Mouse (Mus musculus) adrenal gland, postnatal 4 days (tissue): ENCODE data around the gene Fkbp9. TPM values are rescaled to one million over a fixed set of nuclear protein-coding genes. Genes with fewer than 3 reads are reported as not detected.
A peak's percentile ranks its signal among the peaks of the same experiment; 100 is the strongest.

Experiments
- DNase-seq, 2 experiments: peaks; one replicate each; pipeline ENCODE4 v3.0.0; 2021 to 2022; ENCODE audit warnings: low spot score in 2 of 2, mixed read lengths in 2 of 2
- total RNA-seq, 2 experiments: library from RNA; stranded (reverse); gene quantifications; 2 replicates each; pipeline ENCODE4 v1.2.3; 2021

Fkbp9 gene
- total RNA-seq, 2 experiments from 2014 or later, result 108 to 112 TPM

- no peak for DNase-seq
Measured at GRCm38 (mm10) chr6:56903831-56904230, 72.0 kb downstream of the Fkbp9 start.

DNA sequence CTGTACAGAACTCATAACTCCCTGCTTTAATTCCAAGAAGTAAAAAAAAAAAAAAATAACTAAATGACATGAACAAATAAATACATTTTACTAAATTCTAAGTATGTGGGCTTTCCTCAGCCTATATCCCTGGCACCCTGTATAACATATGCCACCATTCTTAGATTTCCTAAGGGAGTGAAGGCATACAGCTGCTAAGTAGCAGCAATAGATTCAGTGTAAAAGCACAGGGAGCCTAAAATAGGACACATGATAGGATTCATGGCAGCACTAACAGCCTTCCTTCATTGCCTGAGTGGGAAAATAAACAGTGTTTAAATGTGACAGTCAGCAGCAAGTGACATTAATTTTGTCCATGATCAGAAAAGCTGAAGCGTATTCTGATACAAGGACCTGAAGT lies 72.5 kb downstream of the Fkbp9 start:
- no peak for DNase-seq

DNA sequence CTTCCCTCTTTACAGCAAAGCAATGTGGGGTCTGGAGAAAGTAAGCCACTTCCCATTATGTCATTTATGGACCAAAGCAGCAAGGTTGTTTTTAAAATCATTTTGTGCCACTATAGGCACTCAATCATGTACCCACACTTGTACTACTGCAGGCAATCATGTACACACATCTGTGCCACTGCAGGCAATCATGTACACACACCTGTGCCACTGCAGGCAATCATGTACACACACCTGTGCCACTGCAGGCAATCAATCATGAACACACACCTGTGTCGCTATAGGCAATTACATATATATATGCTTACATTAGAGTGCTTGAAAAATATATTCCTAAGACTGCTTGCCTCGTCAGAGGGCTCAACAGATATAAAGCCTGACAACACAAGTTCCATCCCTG lies 73.1 kb downstream of the Fkbp9 start:
- no peak for DNase-seq

- no peak for DNase-seq
Measured at GRCm38 (mm10) chr6:56905486-56905885, 73.6 kb downstream of the Fkbp9 start.

DNA sequence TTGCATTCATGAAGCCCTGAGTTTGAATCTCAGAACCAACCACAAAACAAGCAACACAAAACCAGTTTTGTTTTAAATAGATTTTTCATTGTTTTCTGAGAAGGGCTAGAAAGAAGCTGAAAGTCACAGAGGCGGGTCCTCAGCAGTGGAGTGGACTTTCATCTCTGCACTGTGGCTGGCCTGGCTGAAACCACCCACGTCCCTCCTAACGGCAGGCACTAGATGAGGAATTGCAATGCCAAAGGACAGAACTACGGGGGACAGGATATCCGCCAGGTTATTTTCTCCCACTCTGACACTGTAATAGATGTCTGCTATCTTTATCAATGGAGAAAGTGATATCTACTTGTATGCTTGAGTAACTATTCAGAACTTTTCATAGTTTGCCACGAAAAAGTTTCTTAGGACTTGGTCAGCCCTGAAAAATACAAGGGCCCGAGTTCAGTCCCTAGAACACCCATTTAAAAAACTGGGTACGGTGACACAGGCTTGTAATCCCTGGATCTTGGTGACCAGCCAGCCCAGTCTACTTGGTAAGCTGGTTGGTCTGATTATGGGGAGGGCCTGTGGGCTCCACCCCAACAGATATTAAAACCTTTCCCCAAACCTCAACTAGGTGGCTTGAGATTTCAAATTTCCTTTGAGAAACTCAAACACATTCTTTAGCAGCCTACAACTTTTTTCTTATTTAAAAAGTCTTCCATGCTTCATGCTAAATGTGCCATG lies 74.4 kb downstream of the Fkbp9 start:
- DNase-seq, result no peak

- no peak for DNase-seq
Measured at GRCm38 (mm10) chr6:56907973-56908372, 76.1 kb downstream of the Fkbp9 start.

- DNase-seq, result no peak
Measured at GRCm38 (mm10) chr6:56908397-56908796, 76.5 kb downstream of the Fkbp9 start.

- peak in 1 of 2 experiments; percentile 26 for DNase-seq
Measured at GRCm38 (mm10) chr6:56908912-56909311, 77.1 kb downstream of the Fkbp9 start.

GRCm38 (mm10) chr6:56910910-56911309 lies 79.1 kb downstream of the Fkbp9 start:
- DNase-seq, result no peak

DNA sequence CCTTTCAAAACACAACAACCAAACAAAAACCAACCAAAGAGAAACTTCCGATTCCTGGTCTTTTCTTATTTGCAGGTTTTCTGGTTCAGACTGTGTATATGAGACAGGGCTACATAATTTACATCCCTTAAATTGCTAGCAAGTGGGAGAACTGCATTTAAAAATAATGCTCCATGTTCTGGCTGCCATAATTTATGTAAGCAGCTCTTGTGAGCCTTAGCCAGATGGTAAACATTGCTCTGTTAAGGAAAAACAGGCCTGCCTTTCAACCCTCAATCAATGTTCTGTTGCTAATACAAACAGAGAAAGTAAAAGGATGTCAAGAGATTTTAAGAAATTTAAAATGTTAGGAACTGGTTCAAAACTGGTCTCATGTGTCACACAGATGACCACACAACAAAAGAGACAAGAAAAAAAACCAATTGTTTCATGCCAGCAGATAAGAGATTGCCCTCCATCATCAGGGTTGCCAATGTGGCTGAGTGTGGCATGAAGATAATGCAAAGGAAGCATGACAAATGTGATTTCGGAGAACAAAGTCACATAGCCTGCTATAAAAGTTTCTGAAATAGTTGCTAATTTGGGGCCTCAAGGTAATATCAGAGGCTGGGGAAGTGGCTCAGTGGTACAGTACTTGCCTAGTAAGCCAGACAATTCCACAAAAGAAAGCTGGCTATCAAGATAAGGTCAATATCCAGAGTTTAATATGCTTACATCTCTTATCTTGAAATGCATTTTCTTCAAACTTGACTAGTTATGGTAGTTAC lies 81.4 kb downstream of the Fkbp9 start:
- DNase-seq, result no peak

- DNase-seq, result no peak
Measured at GRCm38 (mm10) chr6:56916279-56916678, 84.4 kb downstream of the Fkbp9 start.

- no peak for DNase-seq
Measured at GRCm38 (mm10) chr6:56917578-56918368, 85.9 kb downstream of the Fkbp9 start.

GRCm38 (mm10) chr6:56919330-56920044 lies 87.6 kb downstream of the Fkbp9 start:
- DNase-seq, result no peak

GRCm38 (mm10) chr6:56920222-56921092 lies 88.6 kb downstream of the Fkbp9 start:
- DNase-seq, result no peak

DNA sequence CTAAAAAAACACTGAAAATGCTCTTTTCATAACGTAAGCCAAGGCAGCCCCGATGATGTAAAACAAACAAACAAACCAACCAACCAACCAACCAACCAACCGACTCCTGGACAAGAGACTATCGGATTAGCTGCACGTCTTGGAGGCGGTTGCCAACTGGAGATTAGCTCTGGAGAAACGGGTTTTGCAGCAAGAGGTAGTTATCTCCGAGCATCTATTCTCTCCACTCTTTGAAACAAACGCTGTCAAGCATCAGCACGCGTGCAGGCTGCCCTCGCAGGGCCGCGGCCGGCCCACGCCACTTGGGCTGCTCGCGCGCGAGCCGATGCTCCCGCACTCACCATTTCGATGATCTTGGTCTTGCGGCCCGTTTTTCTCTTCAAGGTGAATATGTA lies 91.5 kb downstream of the Fkbp9 start:
- no peak for DNase-seq

DNA sequence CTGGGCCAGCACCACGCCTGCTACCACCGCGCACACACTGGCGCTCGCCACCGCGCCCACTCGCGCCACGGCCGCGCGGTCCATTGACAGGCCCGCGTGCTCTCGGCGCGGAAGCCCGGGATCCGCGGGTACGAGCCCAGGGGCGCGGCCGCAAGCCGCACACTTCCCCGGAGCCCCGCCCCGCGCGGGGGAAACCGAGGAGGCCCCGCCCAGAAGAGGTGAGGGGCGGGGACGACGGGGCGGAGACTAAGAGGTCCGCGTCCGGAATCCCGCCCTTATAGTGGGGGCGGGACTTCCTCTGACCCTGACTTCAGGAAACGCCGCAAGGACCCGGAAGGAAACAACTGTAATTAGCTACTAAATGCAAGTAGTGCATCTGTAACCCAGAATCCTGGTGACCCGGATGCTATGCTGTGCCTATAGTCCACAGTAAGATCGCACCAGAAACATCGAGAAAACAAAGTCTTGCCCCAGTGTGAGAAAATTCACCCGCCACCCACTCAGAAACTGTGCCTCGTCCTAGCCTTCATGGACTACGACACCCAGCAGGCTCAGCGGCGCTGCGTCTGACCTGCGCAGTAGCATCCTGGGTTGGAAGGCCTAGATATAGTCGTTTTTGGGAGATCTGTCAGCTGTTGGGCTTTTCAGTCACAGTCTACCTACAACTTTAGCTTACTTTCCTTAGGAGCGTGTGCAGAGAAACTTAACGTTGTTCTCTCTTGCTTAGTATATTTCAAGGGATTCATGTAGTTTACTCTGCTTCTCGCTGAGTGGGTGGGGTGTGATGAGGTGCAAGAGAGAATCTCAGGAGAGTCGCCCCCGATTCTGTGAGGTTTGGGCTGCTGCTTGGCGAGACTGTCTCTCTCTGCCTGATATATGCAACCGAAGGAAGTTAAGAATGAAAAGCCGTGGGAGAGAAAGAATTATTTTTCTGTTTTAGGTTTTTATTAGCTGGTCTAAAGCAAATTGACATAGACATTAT lies 92.2 kb downstream of the Fkbp9 start, which contains the start of the genes Nt5c3 and Vmn1r4:
Nt5c3 (minus strand) TSS at position 207 of the 982 bp plus-strand sequence.
Vmn1r4 (plus strand) TSS at position 290 of the 982 bp plus-strand sequence.
- peak; percentile 84 to 85 for DNase-seq
